Mouse (Mus musculus): ENCODE results near the gene Megf8. TPM values are rescaled to one million over a fixed set of nuclear protein-coding genes. Genes with fewer than 3 reads are reported as not detected.
A peak's percentile ranks its signal among the peaks of the same experiment; 100 is the strongest.

Megf8 gene
- polyA plus RNA-seq, 1 experiment from 2014 or later = 22.4 TPM

- Histone ChIP-seq H3K9me3 (no peaks in the 10 kb centered on the region), H3K27ac (no peak overlapping the region), H3K36me3 (no peaks in the 10 kb centered on the region), H3K9ac (no peak overlapping the region; the same call in 1 of the 2 replicates), H3K27me3 (peaks cover 24% of the 10 kb centered on the region; the same call in 1 of the 2 replicates), H3K4me3 (peak overlapping the region; percentile 49), H3K4me2 (replicated peaks) (peak overlapping the region; percentile 95), H3K4me1 (peaks cover 8% of the 10 kb centered on the region)
- 0% methylated on average over 2 of the region's 2 CpGs for WGBS
- ATAC-seq (ENCODE audit: insufficient number of reproducible peaks, insufficient read depth, low FRiP score, low TSS enrichment) = no peak
Measured at GRCm38 (mm10) chr7:25305481-25305880, 11.5 kb upstream of the Megf8 start.

GRCm38 (mm10) chr7:25305956-25306613 lies 10.9 kb upstream of the Megf8 start, which contains the start of gene Tmem145:
Gene Tmem145 (plus strand): TSS chr7:25306106.
- Histone ChIP-seq H3K27me3 (peaks cover 26% of the 10 kb centered on the region), H3K4me2 (replicated peaks) (peak within 1 kb of the TSS; percentile 95), H3K9ac (peak within 1 kb of the TSS; percentile 50), H3K4me3 (peak within 1 kb of the TSS; percentile 49), H3K36me3 (no peaks in the 10 kb centered on the region), H3K9me3 (no peaks in the 10 kb centered on the region), H3K4me1 (peaks cover 8% of the 10 kb centered on the region), H3K27ac (peak within 1 kb of the TSS; percentile 52; the same call in 1 of the 2 replicates)
- peak; percentile 87 for ATAC-seq (ENCODE audit: insufficient number of reproducible peaks, insufficient read depth, low FRiP score, low TSS enrichment)
- WGBS = under 1% methylated on average over 47 of the region's 47 CpGs

- 51% methylated on average over 2 of the region's 2 CpGs for WGBS
- Histone ChIP-seq H3K27ac (no peak overlapping the region), H3K4me3 (peak overlapping the region; percentile 49; the same call in 1 of the 2 replicates), H3K9ac (no peak overlapping the region), H3K4me2 (replicated peaks) (peak overlapping the region; percentile 95; the same call in 1 of the 2 replicates), H3K4me1 (peaks cover 8% of the 10 kb centered on the region), H3K27me3 (peaks cover 31% of the 10 kb centered on the region), H3K9me3 (no peaks in the 10 kb centered on the region), H3K36me3 (no peaks in the 10 kb centered on the region)
- no peak for ATAC-seq (ENCODE audit: insufficient number of reproducible peaks, insufficient read depth, low FRiP score, low TSS enrichment)
Measured at GRCm38 (mm10) chr7:25306614-25306996, 10.4 kb upstream of the Megf8 start.

GRCm38 (mm10) chr7:25308702-25309318 lies 8.2 kb upstream of the Megf8 start:
- H3K4me1 ChIP-seq = peaks cover 8% of the 10 kb centered on the region
- no peaks in the 10 kb centered on the region for H3K9me3 ChIP-seq
- H3K4me3 ChIP-seq = no peak overlapping the region
- WGBS = 60% methylated on average over 17 of the region's 17 CpGs
- ATAC-seq (ENCODE audit: insufficient number of reproducible peaks, insufficient read depth, low FRiP score, low TSS enrichment) = no peak
- no peak overlapping the region for H3K9ac ChIP-seq
- H3K27me3 ChIP-seq = peaks cover 47% of the 10 kb centered on the region
- H3K27ac ChIP-seq = no peak overlapping the region
- no peak overlapping the region for H3K4me2 ChIP-seq (replicated peaks)
- no peaks in the 10 kb centered on the region for H3K36me3 ChIP-seq

- WGBS = 76% methylated on average over 9 of the region's 9 CpGs
- Histone ChIP-seq H3K27me3 (peaks cover 52% of the 10 kb centered on the region), H3K9ac (no peak overlapping the region), H3K4me1 (peaks cover 8% of the 10 kb centered on the region), H3K4me3 (no peak overlapping the region), H3K36me3 (no peaks in the 10 kb centered on the region), H3K4me2 (replicated peaks) (no peak overlapping the region), H3K27ac (no peak overlapping the region), H3K9me3 (no peaks in the 10 kb centered on the region)
- no peak; the same call in 1 of the 2 replicates for ATAC-seq (ENCODE audit: insufficient number of reproducible peaks, insufficient read depth, low FRiP score, low TSS enrichment)
Measured at GRCm38 (mm10) chr7:25309425-25309824, 7.5 kb upstream of the Megf8 start.

GRCm38 (mm10) chr7:25311193-25311592 lies 5.8 kb upstream of the Megf8 start:
- Histone ChIP-seq H3K4me1 (peaks cover 14% of the 10 kb centered on the region), H3K4me2 (replicated peaks) (no peak overlapping the region), H3K27me3 (peaks cover 65% of the 10 kb centered on the region), H3K4me3 (no peak overlapping the region), H3K9me3 (no peaks in the 10 kb centered on the region), H3K9ac (no peak overlapping the region), H3K27ac (no peak overlapping the region), H3K36me3 (no peaks in the 10 kb centered on the region)
- ATAC-seq (ENCODE audit: insufficient number of reproducible peaks, insufficient read depth, low FRiP score, low TSS enrichment) = no peak
- 74% methylated on average over 11 of the region's 11 CpGs for WGBS

GRCm38 (mm10) chr7:25313325-25313724 lies 3.6 kb upstream of the Megf8 start:
- Histone ChIP-seq H3K27ac (no peak overlapping the region), H3K9ac (no peak overlapping the region), H3K4me1 (peaks cover 20% of the 10 kb centered on the region), H3K9me3 (no peaks in the 10 kb centered on the region), H3K27me3 (peaks cover 55% of the 10 kb centered on the region), H3K36me3 (no peaks in the 10 kb centered on the region), H3K4me2 (replicated peaks) (no peak overlapping the region), H3K4me3 (no peak overlapping the region)
- no peak for ATAC-seq (ENCODE audit: insufficient number of reproducible peaks, insufficient read depth, low FRiP score, low TSS enrichment)
- 38% methylated on average over 7 of the region's 7 CpGs for WGBS

- no peak for ATAC-seq (ENCODE audit: insufficient number of reproducible peaks, insufficient read depth, low FRiP score, low TSS enrichment)
- H3K9me3 ChIP-seq = no peaks in the 10 kb centered on the region
- H3K9ac ChIP-seq = peak overlapping the region; percentile 51
- peaks cover 20% of the 10 kb centered on the region for H3K4me1 ChIP-seq
- peak overlapping the region; percentile 80 for H3K4me2 ChIP-seq (replicated peaks)
- no peaks in the 10 kb centered on the region for H3K36me3 ChIP-seq
- peak overlapping the region; percentile 40 for H3K4me3 ChIP-seq
- peaks cover 47% of the 10 kb centered on the region for H3K27me3 ChIP-seq
- 2% methylated on average over 50 of the region's 51 CpGs for WGBS
- H3K27ac ChIP-seq = no peak overlapping the region
Measured at GRCm38 (mm10) chr7:25314606-25315305, 2.2 kb upstream of the Megf8 start.

GRCm38 (mm10) chr7:25315306-25316041 lies 1.5 kb upstream of the Megf8 start:
- H3K4me2 ChIP-seq (replicated peaks) = peak overlapping the region; percentile 80
- H3K27ac ChIP-seq = no peak overlapping the region
- no peaks in the 10 kb centered on the region for H3K36me3 ChIP-seq
- under 1% methylated on average over 68 of the region's 69 CpGs for WGBS
- ATAC-seq (ENCODE audit: insufficient number of reproducible peaks, insufficient read depth, low FRiP score, low TSS enrichment) = no peak
- H3K9me3 ChIP-seq = no peaks in the 10 kb centered on the region
- H3K4me1 ChIP-seq = peaks cover 20% of the 10 kb centered on the region
- peaks cover 47% of the 10 kb centered on the region for H3K27me3 ChIP-seq
- peak overlapping the region; percentile 51 for H3K9ac ChIP-seq
- H3K4me3 ChIP-seq = peak overlapping the region; percentile 40

- peak overlapping the region; percentile 78 for H3K27ac ChIP-seq
- peak overlapping the region; percentile 75 for H3K4me3 ChIP-seq
- H3K4me2 ChIP-seq (replicated peaks) = peak overlapping the region; percentile 99
- H3K9me3 ChIP-seq = no peaks in the 10 kb centered on the region
- H3K4me1 ChIP-seq = peaks cover 31% of the 10 kb centered on the region
- no peaks in the 10 kb centered on the region for H3K36me3 ChIP-seq
- 19% methylated on average over 21 of the region's 21 CpGs for WGBS
- H3K9ac ChIP-seq = peak overlapping the region; percentile 84
- no peak for ATAC-seq (ENCODE audit: insufficient number of reproducible peaks, insufficient read depth, low FRiP score, low TSS enrichment)
- H3K27me3 ChIP-seq = peaks cover 31% of the 10 kb centered on the region
Measured at GRCm38 (mm10) chr7:25317446-25317999, 559 bp downstream of the Megf8 start.

GRCm38 (mm10) chr7:25322058-25322484 lies 5.1 kb downstream of the Megf8 start:
- peak; percentile 85 for ATAC-seq (ENCODE audit: insufficient number of reproducible peaks, insufficient read depth, low FRiP score, low TSS enrichment)
- Histone ChIP-seq H3K4me2 (replicated peaks) (peak overlapping the region; percentile 36), H3K27me3 (no peaks in the 10 kb centered on the region), H3K27ac (peak overlapping the region; percentile 97), H3K4me1 (peaks cover 23% of the 10 kb centered on the region), H3K9me3 (no peaks in the 10 kb centered on the region), H3K36me3 (0 out of 2 replicates have a peak, but pooled peaks cover 4% of the 10 kb centered on the region), H3K9ac (no peak overlapping the region), H3K4me3 (peak overlapping the region; percentile 16)
- WGBS = 2% methylated on average over 6 of the region's 6 CpGs
